Mouse (Mus musculus) heart, embryonic 16.5 days (tissue): ENCODE measurements around the gene Ntng1. TPM values are rescaled to one million over a fixed set of nuclear protein-coding genes. Genes with fewer than 3 reads are reported as not detected.

Experiments
- ATAC-seq: fragments of 200-750 bp; cut with Nextera tagmentation; replicated peaks from 2 replicates; pipeline ENCODE4 v1.8.0; 2017; ENCODE audit warnings: moderate number of reproducible peaks; ENCODE audit not compliant: insufficient read depth, low FRiP score; ENCODE audit errors: extremely low read depth
- H3K27ac ChIP-seq: fragments of 300-500 bp; sonication (generic); 2 replicates; pipeline ENCODE4 v1.5.1; 2014; ENCODE audit warnings: mild to moderate bottlenecking, low read length, control low read depth, moderate library complexity
- H3K27me3 ChIP-seq: fragments of 300-500 bp; sonication (generic); 2 replicates; pipeline ENCODE4 v1.6.1; 2014; ENCODE audit warnings: low read length, mixed read lengths; ENCODE audit not compliant: control insufficient read depth, insufficient read depth
- H3K36me3 ChIP-seq: fragments of 300-500 bp; sonication (generic); 2 replicates; pipeline ENCODE4 v1.6.1; 2014; ENCODE audit not compliant: control insufficient read depth, insufficient read depth
- H3K4me1 ChIP-seq: fragments of 300-500 bp; sonication (generic); 2 replicates; pipeline ENCODE4 v1.6.1; 2014; ENCODE audit warnings: low read length, mixed read lengths; ENCODE audit not compliant: control insufficient read depth, insufficient read depth
- H3K4me2 ChIP-seq: fragments of 300-500 bp; sonication (generic); 2 replicates; pipeline ENCODE4 v1.6.1; 2014; ENCODE audit warnings: low read depth, mild to moderate bottlenecking, control low read depth, low read length
- H3K4me3 ChIP-seq: fragments of 300-500 bp; sonication (generic); 2 replicates; pipeline ENCODE4 v1.5.1; 2014; ENCODE audit warnings: mild to moderate bottlenecking, control low read depth, low read length
- H3K9ac ChIP-seq: fragments of 300-500 bp; sonication (generic); 2 replicates; pipeline ENCODE4 v1.6.1; 2014; ENCODE audit warnings: low read length, control low read depth
- H3K9me3 ChIP-seq: fragments of 300-500 bp; sonication (generic); replicated peaks from 2 replicates; pipeline ENCODE4 v1.6.1; 2016; ENCODE audit warnings: low read length; ENCODE audit not compliant: control insufficient read depth
- WGBS: fragments of 180-500 bp; shearing (Covaris S2); extraction: QIAGEN DNeasy Blood & Tissue Kit; methylation state at CpG from one replicate; pipeline ENCODE4 v1.1.7; 2014; 5-methylcytosine and 5-hydroxymethylcytosine counted together
- polyA plus RNA-seq: library from polyadenylated mRNA; unstranded; fragments of >200 nt; fragmentation: Nextera tagmentation; extraction: Ambion mirVana; gene quantifications from 2 replicates; pipeline ENCODE4 v1.2.1, GENCODE M21; 2015

Ntng1 gene
- polyA plus RNA-seq, 1 experiment from 2014 or later, result 0.20 TPM

DNA sequence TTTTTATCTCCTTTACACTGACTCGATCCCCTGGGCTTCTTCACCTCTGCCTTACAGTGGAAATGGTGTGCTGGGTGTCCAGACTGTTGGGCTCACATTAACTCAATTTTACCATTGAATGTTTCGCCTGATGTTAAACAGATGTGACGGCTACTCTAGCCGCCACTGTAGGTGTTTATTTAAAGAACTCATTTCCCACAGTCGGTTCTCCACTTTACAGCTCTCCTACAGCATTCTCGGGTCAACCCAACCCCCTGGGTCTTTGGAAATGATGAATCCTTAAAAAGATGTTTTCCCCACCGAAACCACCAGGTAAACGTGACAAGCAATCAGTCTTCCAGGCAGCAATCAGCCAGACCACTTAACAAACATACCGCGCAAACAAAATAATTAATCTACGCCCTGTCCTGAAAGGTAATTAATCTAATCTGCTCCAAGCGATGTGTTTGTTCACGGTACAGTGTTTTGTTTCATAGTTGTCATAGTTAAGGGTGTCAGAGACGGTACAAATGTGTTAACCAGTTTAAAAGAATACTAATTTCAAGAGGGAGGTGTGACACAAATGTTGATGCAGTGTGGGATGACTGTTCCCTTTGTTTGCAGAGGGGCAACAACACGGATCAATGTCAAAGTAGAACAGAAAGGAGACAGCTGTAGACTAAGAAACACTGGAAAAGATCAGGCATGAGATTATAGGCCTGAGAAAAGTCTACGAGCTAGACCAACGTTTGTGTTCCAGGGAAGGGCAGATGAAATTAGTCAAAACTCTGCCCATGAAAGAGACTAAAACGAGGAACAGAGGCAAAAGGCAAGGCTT lies 120.8 kb downstream of the Ntng1 start:
- Histone ChIP-seq H3K4me2 (peak overlapping the region; percentile 10; the same call in 1 of the 2 replicates), H3K36me3 (no peaks in the 10 kb centered on the region), H3K9me3 (no peaks in the 10 kb centered on the region), H3K4me1 (no peaks in the 10 kb centered on the region), H3K9ac (no peak overlapping the region), H3K27ac (no peak overlapping the region), H3K27me3 (no peaks in the 10 kb centered on the region), H3K4me3 (no peak overlapping the region)
- ATAC-seq, result no peak
- WGBS, result 27% methylated on average over 18 of the region's 18 CpGs

DNA sequence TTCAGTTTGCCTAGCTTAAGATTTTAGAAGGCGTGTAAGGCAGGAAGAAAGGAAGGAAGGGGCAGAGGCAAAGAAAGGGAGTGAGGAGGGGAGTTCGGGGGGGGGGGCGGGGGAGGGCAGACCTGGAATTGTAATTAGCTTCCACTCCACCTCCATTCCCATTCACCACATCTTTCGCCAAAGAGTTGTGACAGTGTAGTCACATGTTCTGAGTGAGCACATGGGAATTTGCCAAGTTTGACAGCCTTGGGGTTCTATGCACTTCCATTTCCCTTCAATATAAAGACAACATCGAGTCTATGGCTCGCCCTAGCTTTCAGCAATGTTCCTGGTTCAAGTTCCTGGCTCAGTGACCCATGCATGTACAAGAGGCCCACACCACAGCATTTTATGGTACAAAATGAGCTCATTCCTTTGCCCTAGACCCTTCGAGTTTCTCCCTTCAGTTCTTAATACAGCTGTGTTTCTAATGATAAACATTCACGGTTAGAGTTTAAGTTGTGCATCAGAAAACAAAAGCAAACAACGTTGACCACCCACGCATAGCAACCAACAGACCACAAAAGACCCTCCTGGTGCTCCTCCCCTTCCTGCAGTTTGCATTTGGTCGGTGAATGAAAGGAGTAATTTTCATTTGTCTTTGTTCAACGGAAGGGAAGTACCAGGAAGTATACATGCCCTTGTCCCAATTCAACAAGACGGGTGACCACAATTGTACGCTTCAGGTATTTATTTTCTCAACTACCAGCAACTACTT lies 132.8 kb downstream of the Ntng1 start:
- Histone ChIP-seq H3K4me3 (no peak overlapping the region), H3K36me3 (no peaks in the 10 kb centered on the region), H3K9me3 (no peaks in the 10 kb centered on the region), H3K9ac (no peak overlapping the region), H3K27me3 (no peaks in the 10 kb centered on the region), H3K4me2 (no peak overlapping the region), H3K27ac (no peak overlapping the region), H3K4me1 (no peaks in the 10 kb centered on the region)
- WGBS, result 78% methylated on average over 13 of the region's 14 CpGs
- ATAC-seq, result no peak

GRCm38 (mm10) chr3:110010441-110010840 lies 133.4 kb downstream of the Ntng1 start:
- Histone ChIP-seq H3K9me3 (no peaks in the 10 kb centered on the region), H3K27ac (no peak overlapping the region), H3K4me2 (no peak overlapping the region), H3K27me3 (no peaks in the 10 kb centered on the region), H3K36me3 (no peaks in the 10 kb centered on the region), H3K4me3 (no peak overlapping the region), H3K9ac (no peak overlapping the region), H3K4me1 (no peaks in the 10 kb centered on the region)
- ATAC-seq, result no peak
- 73% methylated on average over 2 of the region's 2 CpGs for WGBS

DNA sequence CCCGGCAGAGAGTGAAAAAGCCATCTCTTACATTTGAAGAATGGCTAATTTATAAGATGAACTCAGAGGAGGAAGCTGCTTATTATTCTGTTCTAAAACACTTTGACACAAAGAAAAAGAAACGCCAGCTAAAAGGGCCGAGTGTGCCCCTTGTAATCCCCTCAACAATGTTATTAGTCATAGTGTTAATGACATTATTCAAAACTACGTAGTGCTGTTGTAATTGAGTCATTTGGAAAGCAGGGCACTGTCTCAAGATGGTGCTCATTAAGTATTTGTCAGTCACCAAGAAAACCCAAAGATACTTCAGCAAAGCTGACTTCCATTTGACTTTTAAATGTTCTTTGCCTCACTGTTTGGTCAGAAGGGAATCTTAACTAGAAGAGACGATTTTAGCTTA lies 143.5 kb downstream of the Ntng1 start:
- Histone ChIP-seq H3K9ac (no peak overlapping the region), H3K27ac (no peak overlapping the region), H3K4me1 (no peaks in the 10 kb centered on the region), H3K4me2 (no peak overlapping the region), H3K27me3 (no peaks in the 10 kb centered on the region), H3K9me3 (no peaks in the 10 kb centered on the region), H3K36me3 (no peaks in the 10 kb centered on the region), H3K4me3 (no peak overlapping the region)
- no peak for ATAC-seq
- 64% methylated on average over 5 of the region's 5 CpGs for WGBS

GRCm38 (mm10) chr3:109995663-109996024 lies 148.2 kb downstream of the Ntng1 start:
- Histone ChIP-seq H3K27ac (no peak overlapping the region), H3K36me3 (no peaks in the 10 kb centered on the region), H3K27me3 (no peaks in the 10 kb centered on the region), H3K9me3 (no peaks in the 10 kb centered on the region), H3K4me3 (no peak overlapping the region), H3K4me2 (no peak overlapping the region), H3K4me1 (no peaks in the 10 kb centered on the region), H3K9ac (no peak overlapping the region)
- WGBS, result 61% methylated on average over 4 of the region's 4 CpGs
- no peak for ATAC-seq

DNA sequence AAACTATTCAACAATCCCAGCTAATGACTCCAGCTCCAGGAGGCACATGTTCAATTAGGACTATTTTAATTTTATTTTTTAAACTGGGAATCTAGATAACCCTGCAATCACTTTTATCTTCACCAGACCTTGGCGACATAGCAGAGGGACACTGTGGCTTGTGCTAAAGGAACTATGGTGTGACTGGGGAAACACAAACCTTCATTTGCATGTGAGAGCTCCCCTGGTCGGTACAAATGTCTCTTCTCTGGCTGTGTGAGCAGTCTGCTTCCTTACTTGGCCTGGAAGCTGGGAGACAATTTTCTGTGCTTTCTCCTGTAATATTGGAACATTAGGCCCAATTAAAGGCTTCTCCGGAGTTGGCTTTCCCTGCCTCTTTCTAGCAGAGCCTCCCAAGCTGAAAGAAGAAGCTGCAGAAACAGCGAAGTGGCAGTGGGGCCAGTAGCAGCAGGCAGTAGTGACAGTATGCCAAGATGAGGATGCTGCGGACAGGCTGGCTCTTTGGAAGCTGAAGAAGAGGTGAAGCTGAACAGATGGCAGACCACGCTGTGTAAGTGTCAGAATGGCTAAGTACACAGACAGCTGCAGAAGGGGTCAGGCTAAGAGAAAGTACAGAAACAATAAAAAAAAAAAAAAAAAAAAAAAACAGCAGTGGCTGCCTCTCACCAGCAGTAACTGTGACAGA lies 148.7 kb downstream of the Ntng1 start:
- H3K4me2 ChIP-seq, result no peak overlapping the region
- no peak overlapping the region for H3K9ac ChIP-seq
- no peaks in the 10 kb centered on the region for H3K27me3 ChIP-seq
- H3K36me3 ChIP-seq, result no peaks in the 10 kb centered on the region
- no peak overlapping the region for H3K27ac ChIP-seq
- no peak overlapping the region for H3K4me3 ChIP-seq
- 34% methylated on average over 6 of the region's 6 CpGs for WGBS
- no peak for ATAC-seq
- H3K4me1 ChIP-seq, result no peaks in the 10 kb centered on the region
- no peaks in the 10 kb centered on the region for H3K9me3 ChIP-seq

DNA sequence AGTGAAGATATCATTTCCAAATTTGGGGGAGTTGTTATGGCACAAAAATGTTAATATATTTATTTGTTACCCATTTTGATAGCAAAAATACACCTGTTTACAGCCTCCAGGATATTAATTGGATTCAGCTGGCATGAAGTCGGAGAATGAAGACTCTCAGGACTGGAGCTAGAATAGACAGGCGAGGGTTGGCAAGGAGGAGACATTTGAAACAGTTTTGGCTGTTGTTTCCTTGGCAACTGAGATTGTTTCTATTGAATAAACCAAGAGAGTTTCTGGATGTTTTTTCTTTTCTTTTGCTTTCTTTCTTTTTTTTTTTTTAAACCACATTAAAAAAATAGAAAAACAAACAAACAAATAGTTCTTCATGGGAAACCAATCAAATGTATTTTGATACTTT lies 159.7 kb downstream of the Ntng1 start:
- Histone ChIP-seq H3K4me1 (no peaks in the 10 kb centered on the region), H3K36me3 (no peaks in the 10 kb centered on the region), H3K4me2 (no peak overlapping the region), H3K9ac (no peak overlapping the region), H3K4me3 (no peak overlapping the region), H3K27me3 (no peaks in the 10 kb centered on the region), H3K9me3 (no peaks in the 10 kb centered on the region), H3K27ac (no peak overlapping the region)
- WGBS, result 65% methylated on average over 2 of the region's 2 CpGs
- ATAC-seq, result no peak

- H3K27ac ChIP-seq, result no peak overlapping the region
- ATAC-seq, result no peak
- no peaks in the 10 kb centered on the region for H3K36me3 ChIP-seq
- no peak overlapping the region for H3K4me2 ChIP-seq
- H3K9me3 ChIP-seq, result no peaks in the 10 kb centered on the region
- H3K4me3 ChIP-seq, result no peak overlapping the region
- H3K4me1 ChIP-seq, result no peaks in the 10 kb centered on the region
- no peak overlapping the region for H3K9ac ChIP-seq
- 36% methylated on average over 2 of the region's 2 CpGs for WGBS
- H3K27me3 ChIP-seq, result no peaks in the 10 kb centered on the region
These were observed 166.2 kb downstream of the Ntng1 start for GRCm38 (mm10) chr3:109977614-109978013.

DNA sequence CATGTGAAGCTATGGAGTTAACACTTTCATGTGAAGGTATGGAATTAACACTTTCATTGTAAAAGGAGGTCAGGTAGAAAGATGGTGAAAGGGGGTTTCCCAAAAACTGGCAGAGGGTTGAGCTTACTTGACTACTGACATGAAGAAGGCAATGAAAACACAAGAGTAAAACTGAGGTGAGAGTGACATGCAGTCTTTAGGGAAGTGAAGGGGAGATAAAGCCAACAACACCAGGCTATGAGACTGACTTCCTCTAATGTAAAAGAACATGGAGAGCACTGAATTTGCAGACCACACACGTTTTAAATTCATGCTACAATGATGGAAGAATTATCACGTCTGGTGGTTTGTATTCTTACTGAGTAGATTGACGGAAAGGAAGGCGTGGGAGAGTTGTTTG lies 168.7 kb downstream of the Ntng1 start:
- WGBS, result 57% methylated on average over 4 of the region's 4 CpGs
- H3K9ac ChIP-seq, result no peak overlapping the region
- ATAC-seq, result no peak
- no peak overlapping the region for H3K4me3 ChIP-seq
- H3K4me2 ChIP-seq, result no peak overlapping the region
- H3K36me3 ChIP-seq, result no peaks in the 10 kb centered on the region
- H3K27me3 ChIP-seq, result no peaks in the 10 kb centered on the region
- H3K9me3 ChIP-seq, result no peaks in the 10 kb centered on the region
- no peaks in the 10 kb centered on the region for H3K4me1 ChIP-seq
- no peak overlapping the region for H3K27ac ChIP-seq
